Mouse (Mus musculus) heart, adult 2 months (tissue): Measurements from ENCODE around the gene Nsun7. TPM values are rescaled to one million over a fixed set of nuclear protein-coding genes. Genes with fewer than 3 reads are reported as not detected.
"Not testable (repeated sequence)": the region's sequence is repeated elsewhere in the genome, so short reads cannot be mapped to it uniquely, and the experiment has no call there.

Experiments used
- DNase-seq, 2 experiments: peaks; one replicate each; pipeline ENCODE4 v3.0.0; 2021
- H3K27ac ChIP-seq: fragments of 200-600 bp; 2 replicates; pipeline ENCODE4 v1.8.1; 2022
- H3K27me3 ChIP-seq: fragments of 200-500 bp; 2 replicates; pipeline ENCODE4 v1.6.1; 2012; ENCODE audit warnings: mild to moderate bottlenecking, low read length, inconsistent platforms, mixed read lengths; ENCODE audit not compliant: control insufficient read depth, insufficient read depth
- H3K36me3 ChIP-seq: fragments of 200-500 bp; 2 replicates; pipeline ENCODE4 v1.6.1; 2012; ENCODE audit warnings: low read length, inconsistent platforms; ENCODE audit not compliant: control insufficient read depth, insufficient read depth
- H3K4me1 ChIP-seq: fragments of 200-500 bp; 2 replicates; pipeline ENCODE4 v1.6.1; 2011; ENCODE audit warnings: low read length; ENCODE audit not compliant: control insufficient read depth, insufficient read depth
- H3K4me3 ChIP-seq: fragments of 200-600 bp; 2 replicates; pipeline ENCODE4 v1.8.1; 2022
- H3K79me2 ChIP-seq: fragments of 200-500 bp; replicated peaks from 2 replicates; pipeline ENCODE4 v1.6.1; 2012; ENCODE audit warnings: mild to moderate bottlenecking, inconsistent platforms, low read length, moderate library complexity, mixed read lengths; ENCODE audit not compliant: control insufficient read depth, insufficient read depth
- H3K9ac ChIP-seq: fragments of 200-500 bp; 2 replicates; pipeline ENCODE4 v1.6.1; 2012; ENCODE audit warnings: low read depth, mild to moderate bottlenecking, control low read depth, inconsistent platforms, low read length, mixed read lengths
- CTCF ChIP-seq: fragments of 200-600 bp; IDR thresholded peaks from 2 replicates; pipeline ENCODE4 v1.8.1; 2022; ENCODE audit warnings: antibody characterized with exemption, mild to moderate bottlenecking, moderate library complexity
- EP300 ChIP-seq: fragments of 200-500 bp; IDR thresholded peaks from 2 replicates; pipeline ENCODE4 v1.6.1; 2011; ENCODE audit warnings: low read depth, low read length, control low read depth; ENCODE audit not compliant: insufficient read depth
- POLR2A ChIP-seq: fragments of 200-500 bp; IDR thresholded peaks from 2 replicates; pipeline ENCODE4 v1.6.1; 2011; ENCODE audit warnings: mild to moderate bottlenecking, low read depth, low read length, control low read depth; ENCODE audit not compliant: insufficient read depth
- WGBS: fragments of 180-500 bp; shearing (Covaris S2); methylation state at CpG from one replicate; pipeline ENCODE4 v1.1.7; 2018; 5-methylcytosine and 5-hydroxymethylcytosine counted together
- intact Hi-C: fragments of 180-260 bp; cut with DNase I; formaldehyde crosslinking; loops from one replicate; pipeline ENCODE4 v1.15.1; 2025
- polyA plus RNA-seq: library from polyadenylated mRNA; depleted of rRNA; stranded (reverse); fragments of >200 nt; gene quantifications from 2 replicates; pipeline ENCODE4 v1.2.3, GENCODE M21; 2012
- total RNA-seq, 2 experiments: library from RNA; stranded (reverse); gene quantifications; 2 replicates each; pipeline ENCODE4 v1.2.3; 2021

Nsun7 gene
- total and polyA plus RNA-seq, 3 experiments: 0.12 TPM; not detected in 2

DNA sequence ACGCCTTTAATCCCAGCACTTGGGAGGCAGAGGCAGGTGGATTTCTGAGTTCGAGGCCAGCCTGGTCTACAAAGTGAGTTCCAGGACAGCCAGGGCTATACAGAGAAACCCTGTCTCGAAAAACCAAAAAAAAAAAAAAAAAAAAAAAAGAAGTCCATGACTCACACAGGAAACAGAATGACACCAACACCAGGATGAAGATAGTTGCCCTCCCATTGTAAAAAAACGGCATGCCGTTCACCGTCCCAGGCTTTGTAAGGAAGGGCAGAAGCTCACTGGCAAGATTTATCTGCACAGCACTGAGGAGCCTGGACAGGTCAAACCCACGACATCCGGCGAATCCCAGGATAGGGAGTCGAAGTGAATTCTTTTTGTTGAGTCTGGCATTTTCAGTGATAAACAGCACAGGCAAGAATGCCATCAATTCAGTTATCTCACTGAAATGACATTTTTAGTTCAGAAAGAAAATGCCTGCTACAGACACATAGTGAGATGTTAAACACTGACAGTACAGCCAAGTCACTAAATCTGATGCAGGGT, 13.7 kb upstream of the Nsun7 start:
- WGBS: 32% methylated on average over 9 of the region's 10 CpGs
- Histone ChIP-seq H3K27me3 (no peaks in the 10 kb centered on the region), H3K4me1 (no peaks in the 10 kb centered on the region), H3K79me2 (no peaks in the 10 kb centered on the region), H3K4me3 (no peak overlapping the region), H3K9ac (no peak overlapping the region), H3K36me3 (no peaks in the 10 kb centered on the region), H3K27ac (no peak overlapping the region)
- intact Hi-C loops: no loop called here
- TF ChIP-seq POLR2A: no peak
- no peak for TF ChIP-seq EP300
- TF ChIP-seq CTCF: no peak
- DNase-seq: no peak

- intact Hi-C loops: no loop called here
- no peaks in the 10 kb centered on the region for H3K79me2 ChIP-seq
- H3K36me3 ChIP-seq: no peaks in the 10 kb centered on the region
- TF ChIP-seq POLR2A (no peak), CTCF (peak; percentile 38)
- no peak overlapping the region for H3K27ac ChIP-seq
- no peaks in the 10 kb centered on the region for H3K4me1 ChIP-seq
- H3K4me3 ChIP-seq: no peak overlapping the region
- DNase-seq: no peak
- H3K9ac ChIP-seq: no peak overlapping the region
- 46% methylated on average over 5 of the region's 5 CpGs for WGBS
- no peaks in the 10 kb centered on the region for H3K27me3 ChIP-seq
Observed at GRCm38 (mm10) chr5:66253219-66253618, 6.5 kb upstream of the Nsun7 start.

GRCm38 (mm10) chr5:66255044-66255443, 4.7 kb upstream of the Nsun7 start:
- TF ChIP-seq EP300: no peak
- TF ChIP-seq CTCF: no peak
- no peak for TF ChIP-seq POLR2A
- no peaks in the 10 kb centered on the region for H3K79me2 ChIP-seq
- no peak for DNase-seq
- H3K27ac ChIP-seq: no peak overlapping the region
- no peak overlapping the region for H3K9ac ChIP-seq
- intact Hi-C loops: no loop called here
- no peak overlapping the region for H3K4me3 ChIP-seq
- 89% methylated on average over 10 of the region's 10 CpGs for WGBS
- peaks cover 2% of the 10 kb centered on the region for H3K4me1 ChIP-seq
- no peaks in the 10 kb centered on the region for H3K36me3 ChIP-seq
- H3K27me3 ChIP-seq: no peaks in the 10 kb centered on the region

DNA sequence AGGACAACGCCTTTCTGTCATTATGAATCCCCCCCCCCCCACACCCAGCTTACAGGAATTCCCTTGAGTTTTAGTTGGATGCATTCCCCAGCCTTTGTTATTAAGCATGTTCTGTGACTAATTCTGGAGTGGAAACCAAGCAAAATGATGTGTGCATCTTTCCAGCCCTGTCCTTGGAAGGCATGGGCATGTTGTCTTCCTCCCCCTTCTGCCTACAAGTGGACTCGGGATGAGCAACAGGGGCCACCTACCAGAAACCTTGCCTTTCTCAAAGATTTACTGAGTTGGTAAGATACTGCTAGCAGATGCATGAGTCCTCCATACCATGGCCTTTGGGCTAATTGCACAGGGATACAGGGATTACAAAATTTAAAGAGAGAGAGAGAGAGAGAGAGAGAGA, 697 bp upstream of the Nsun7 start:
- intact Hi-C loops: no loop called here
- H3K27me3 ChIP-seq: no peaks in the 10 kb centered on the region
- no peak overlapping the region for H3K27ac ChIP-seq
- no peaks in the 10 kb centered on the region for H3K79me2 ChIP-seq
- DNase-seq: no peak
- no peak overlapping the region for H3K4me3 ChIP-seq
- H3K9ac ChIP-seq: no peak overlapping the region
- H3K36me3 ChIP-seq: no peaks in the 10 kb centered on the region
- TF ChIP-seq EP300 (no peak), POLR2A (no peak), CTCF (no peak)
- WGBS: 46% methylated on average over 2 of the region's 2 CpGs
- peaks cover 2% of the 10 kb centered on the region for H3K4me1 ChIP-seq

DNA sequence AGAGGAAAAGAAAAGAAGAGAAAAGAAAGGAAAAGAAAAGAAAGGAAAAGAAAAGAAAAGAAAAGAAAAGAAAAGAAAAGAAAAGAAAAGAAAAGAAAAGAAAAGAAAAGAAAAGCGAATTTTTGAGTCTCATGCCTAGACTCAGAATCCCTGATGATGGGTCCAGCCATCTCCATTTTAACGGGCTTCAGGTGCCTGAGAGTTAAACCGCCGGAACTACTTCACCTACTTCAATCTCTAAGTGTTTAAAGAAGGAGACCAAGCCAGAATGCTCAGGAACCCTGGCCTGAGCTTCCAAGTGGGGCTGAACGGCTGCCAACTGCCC, 304 bp upstream of the Nsun7 start:
- H3K4me1 ChIP-seq, intact Hi-C loops, H3K27ac ChIP-seq, DNase-seq, H3K79me2 ChIP-seq, H3K27me3 ChIP-seq, H3K36me3 ChIP-seq: not testable (repeated sequence)
- Histone ChIP-seq H3K9ac (peak overlapping the region; percentile 64; the same call in 1 of the 2 replicates), H3K4me3 (peak overlapping the region; percentile 63)
- WGBS: 4% methylated on average over 5 of the region's 5 CpGs

DNA sequence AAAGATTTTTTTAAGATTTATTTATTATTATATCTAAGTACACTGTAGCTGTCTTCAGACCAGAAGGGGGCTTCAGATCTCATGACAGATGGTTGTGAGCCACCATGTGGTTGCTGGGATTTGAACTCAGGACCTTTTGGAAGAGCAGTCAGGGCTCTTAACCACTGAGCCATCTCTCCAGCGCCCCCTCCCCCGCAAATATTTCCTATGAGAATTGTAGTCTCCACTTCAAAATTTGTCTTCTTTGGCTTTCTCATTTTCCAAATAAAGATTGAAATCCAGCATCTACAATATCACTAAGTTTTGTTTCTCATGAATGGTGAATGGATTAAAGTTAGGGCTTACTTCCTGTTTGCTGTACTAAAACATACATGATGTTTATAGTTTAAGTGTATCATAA, 2.8 kb downstream of the Nsun7 start:
- Histone ChIP-seq H3K27ac (no peak overlapping the region), H3K36me3 (no peaks in the 10 kb centered on the region), H3K4me1 (peaks cover 2% of the 10 kb centered on the region), H3K79me2 (no peaks in the 10 kb centered on the region), H3K9ac (no peak overlapping the region), H3K4me3 (no peak overlapping the region), H3K27me3 (no peaks in the 10 kb centered on the region)
- no peak for DNase-seq
- TF ChIP-seq CTCF (no peak), EP300 (no peak), POLR2A (no peak)
- WGBS: 76% methylated on average over 2 of the region's 2 CpGs
- intact Hi-C loops: loop anchor here (2.0 to 10.0 kb wide), 2 partner anchors 64 to 402 kb away; no protein-coding TSS in a partner anchor
